Mouse (Mus musculus) intestine, embryonic 15.5 days (tissue): ENCODE results near the gene Egfem1. TPM values are rescaled to one million over a fixed set of nuclear protein-coding genes. Genes with fewer than 3 reads are reported as not detected.

Experiments used
- ATAC-seq: fragments of 200-750 bp; cut with Nextera tagmentation; 2 replicates; pipeline ENCODE4 v1.8.0; 2017; ENCODE audit warnings: moderate TSS enrichment, moderate library complexity
- H3K27ac ChIP-seq: fragments of 300-500 bp; sonication (generic); 2 replicates; pipeline ENCODE4 v1.5.1; 2015; ENCODE audit warnings: mild to moderate bottlenecking, inconsistent platforms
- H3K27me3 ChIP-seq: fragments of 300-500 bp; sonication (generic); replicated peaks from 2 replicates; pipeline ENCODE4 v1.6.1; 2015; ENCODE audit warnings: inconsistent platforms
- H3K36me3 ChIP-seq: fragments of 300-500 bp; sonication (generic); 2 replicates; pipeline ENCODE4 v1.6.1; 2015; ENCODE audit warnings: inconsistent platforms
- H3K4me1 ChIP-seq: fragments of 300-500 bp; sonication (generic); replicated peaks from 2 replicates; pipeline ENCODE4 v1.6.1; 2015; ENCODE audit warnings: inconsistent platforms
- H3K4me2 ChIP-seq: fragments of 300-500 bp; sonication (generic); replicated peaks from 2 replicates; pipeline ENCODE4 v1.6.1; 2015; ENCODE audit warnings: mild to moderate bottlenecking, inconsistent platforms
- H3K4me3 ChIP-seq: fragments of 300-500 bp; sonication (generic); replicated peaks from 2 replicates; pipeline ENCODE4 v1.5.1; 2015; ENCODE audit warnings: inconsistent platforms
- H3K9ac ChIP-seq: fragments of 300-500 bp; sonication (generic); 2 replicates; pipeline ENCODE4 v1.6.1; 2015; ENCODE audit warnings: inconsistent platforms
- H3K9me3 ChIP-seq: fragments of 300-500 bp; sonication (generic); 2 replicates; pipeline ENCODE4 v1.6.1; 2016; ENCODE audit warnings: inconsistent platforms
- WGBS: fragments of 180-500 bp; shearing (Covaris S2); methylation state at CpG from one replicate; pipeline ENCODE4 v1.1.7; 2015; 5-methylcytosine and 5-hydroxymethylcytosine counted together
- polyA plus RNA-seq: library from polyadenylated mRNA; unstranded; fragments of >200 nt; fragmentation: Nextera tagmentation; extraction: Ambion mirVana; gene quantifications from 2 replicates; pipeline ENCODE4 v1.2.1, GENCODE M21; 2015

Gene Egfem1
- polyA plus RNA-seq, 1 experiment from 2014 or later = 0.30 TPM

DNA sequence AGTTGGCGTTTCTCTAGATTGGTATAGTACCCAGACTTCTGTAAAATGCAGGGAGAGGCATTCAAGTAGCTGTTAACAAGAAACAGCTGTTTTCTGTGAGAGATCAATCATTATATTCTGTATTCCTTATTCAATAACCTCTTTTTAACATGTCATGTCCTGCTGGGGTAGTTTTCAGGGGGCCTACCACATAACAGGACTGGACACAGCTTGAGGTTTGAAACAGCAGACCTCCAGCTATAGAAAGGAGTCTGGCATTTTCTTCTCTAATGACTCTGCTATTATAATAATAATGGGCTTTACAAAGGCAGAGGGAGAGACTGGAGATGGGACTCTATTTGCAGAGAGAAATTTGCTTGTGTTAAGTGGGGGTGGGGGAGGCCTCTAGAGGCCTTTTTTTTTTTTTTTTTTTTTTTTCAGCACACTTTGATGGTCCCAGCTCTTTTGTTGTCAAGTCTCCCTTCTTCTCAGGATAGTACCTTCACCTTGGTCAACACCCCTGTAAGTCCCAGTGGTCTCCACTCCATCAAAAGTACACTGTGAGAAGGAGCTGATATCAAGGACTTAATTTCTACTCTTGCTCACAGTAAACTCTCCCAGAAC lies 459.8 kb downstream of the Egfem1 start:
- Histone ChIP-seq H3K36me3 (no peaks in the 10 kb centered on the region), H3K9ac (no peak overlapping the region), H3K27ac (no peak overlapping the region), H3K27me3 (no peaks in the 10 kb centered on the region), H3K4me1 (no peaks in the 10 kb centered on the region), H3K9me3 (no peaks in the 10 kb centered on the region), H3K4me2 (no peak overlapping the region), H3K4me3 (no peak overlapping the region)
- 63% methylated on average over 1 of the region's 1 CpGs for WGBS
- ATAC-seq = no peak

DNA sequence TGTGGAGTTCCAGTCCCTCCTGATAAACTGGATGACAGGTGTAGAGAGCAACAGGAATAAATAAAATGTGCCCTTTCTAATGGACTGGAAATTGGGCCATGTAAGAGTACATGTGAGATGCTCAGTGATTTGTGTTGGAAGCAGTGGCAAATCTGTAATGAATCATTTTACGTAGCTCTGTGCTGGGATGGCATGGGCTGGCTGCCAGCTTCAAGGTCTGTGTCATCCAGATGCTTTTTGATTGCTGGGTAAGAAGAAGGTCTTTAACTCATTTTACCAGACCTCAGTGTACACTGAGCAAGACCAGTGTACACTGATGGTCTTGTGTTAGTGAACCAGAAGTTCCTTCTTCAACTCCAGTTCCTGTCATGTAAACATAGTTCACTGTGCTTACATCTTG lies 462.2 kb downstream of the Egfem1 start:
- 54% methylated on average over 1 of the region's 1 CpGs for WGBS
- no peak overlapping the region for H3K4me2 ChIP-seq
- H3K9me3 ChIP-seq = no peaks in the 10 kb centered on the region
- H3K4me3 ChIP-seq = no peak overlapping the region
- H3K36me3 ChIP-seq = no peaks in the 10 kb centered on the region
- no peak overlapping the region for H3K9ac ChIP-seq
- no peak for ATAC-seq
- H3K4me1 ChIP-seq = no peaks in the 10 kb centered on the region
- no peak overlapping the region for H3K27ac ChIP-seq
- H3K27me3 ChIP-seq = no peaks in the 10 kb centered on the region

DNA sequence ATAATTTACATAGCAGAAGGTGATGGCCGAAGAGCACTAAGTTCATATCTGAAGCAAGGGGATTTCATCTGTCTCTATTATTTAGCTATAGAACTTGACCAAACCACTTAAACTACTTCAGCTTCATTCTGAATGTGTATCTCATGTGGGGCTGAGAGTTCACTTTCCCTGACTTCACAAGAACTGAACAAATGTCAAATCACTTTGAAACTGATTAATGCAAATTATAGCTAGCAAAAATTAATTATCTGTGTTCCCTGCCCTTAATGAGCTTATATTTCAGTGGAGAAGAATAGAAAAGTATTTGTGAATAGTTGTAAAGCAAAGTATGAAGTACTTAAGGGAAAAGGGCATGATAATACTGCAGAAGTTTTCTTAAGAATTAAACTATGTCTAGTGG lies 481.3 kb downstream of the Egfem1 start:
- Histone ChIP-seq H3K9me3 (no peaks in the 10 kb centered on the region), H3K27ac (no peak overlapping the region), H3K36me3 (no peaks in the 10 kb centered on the region), H3K4me3 (no peak overlapping the region), H3K9ac (no peak overlapping the region), H3K4me1 (no peaks in the 10 kb centered on the region), H3K27me3 (no peaks in the 10 kb centered on the region), H3K4me2 (no peak overlapping the region)
- ATAC-seq = no peak
- WGBS = 90% methylated on average over 1 of the region's 1 CpGs

DNA sequence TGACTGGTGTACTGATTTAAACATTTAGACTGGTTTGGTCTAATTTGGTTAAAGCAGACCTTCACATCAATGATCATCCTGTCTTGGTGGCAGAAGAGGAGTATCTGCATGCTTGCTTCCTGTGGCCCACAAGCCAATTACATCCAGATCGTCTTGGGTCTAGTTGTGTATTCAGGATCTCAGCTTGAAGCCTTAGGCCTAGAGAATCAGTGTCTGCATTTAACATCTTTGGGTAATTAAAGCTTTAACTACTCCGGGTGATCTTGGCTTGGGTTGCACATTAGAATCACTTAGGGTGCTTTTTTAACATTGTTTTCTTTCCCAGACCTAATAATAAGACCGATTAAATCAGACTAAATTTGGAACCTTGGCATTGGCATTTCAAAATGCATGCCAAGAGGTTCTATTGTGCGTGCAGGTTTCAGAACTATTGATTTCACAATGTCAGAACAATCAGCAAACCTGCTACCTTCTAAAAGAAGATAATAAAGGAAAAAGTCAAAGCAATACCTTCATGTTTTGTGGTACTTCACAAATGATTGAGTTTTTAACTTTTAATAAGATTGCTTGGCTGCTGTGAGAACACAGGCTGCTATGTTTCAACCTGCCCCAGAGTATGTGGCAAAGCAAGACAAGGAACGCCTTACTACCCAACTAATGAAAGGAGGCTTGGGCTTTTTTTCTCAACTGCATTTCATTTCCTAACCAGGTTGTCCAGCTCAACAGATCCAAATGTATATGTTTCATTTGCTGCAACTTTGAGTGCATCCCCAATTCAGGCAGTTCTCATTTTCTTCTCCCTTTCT lies 496.4 kb downstream of the Egfem1 start:
- H3K4me2 ChIP-seq = no peak overlapping the region
- WGBS = 79% methylated on average over 5 of the region's 5 CpGs
- ATAC-seq = no peak
- no peaks in the 10 kb centered on the region for H3K27me3 ChIP-seq
- H3K4me3 ChIP-seq = no peak overlapping the region
- H3K9ac ChIP-seq = no peak overlapping the region
- no peaks in the 10 kb centered on the region for H3K4me1 ChIP-seq
- H3K36me3 ChIP-seq = no peaks in the 10 kb centered on the region
- H3K27ac ChIP-seq = no peak overlapping the region
- no peaks in the 10 kb centered on the region for H3K9me3 ChIP-seq

DNA sequence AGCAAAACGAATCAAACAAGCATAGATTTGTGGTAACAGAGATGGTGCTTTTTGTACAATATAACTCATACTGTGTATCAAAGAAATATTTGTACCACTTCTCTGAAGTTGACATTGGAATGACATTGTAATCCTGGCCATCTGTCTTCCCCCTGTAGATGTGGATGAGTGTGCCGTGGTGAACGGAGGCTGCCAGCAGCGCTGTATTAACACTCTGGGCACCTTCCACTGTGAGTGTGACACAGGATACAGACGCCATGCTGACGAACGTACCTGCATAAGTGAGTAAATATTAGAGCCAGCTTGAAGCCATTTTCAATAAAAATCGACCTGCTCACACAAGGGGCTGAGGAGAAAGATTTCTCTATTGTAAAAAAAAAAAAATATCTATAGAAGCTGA lies 500.9 kb downstream of the Egfem1 start:
- H3K4me1 ChIP-seq = no peaks in the 10 kb centered on the region
- no peak overlapping the region for H3K4me3 ChIP-seq
- no peaks in the 10 kb centered on the region for H3K36me3 ChIP-seq
- no peak overlapping the region for H3K9ac ChIP-seq
- 55% methylated on average over 8 of the region's 8 CpGs for WGBS
- no peak for ATAC-seq
- no peaks in the 10 kb centered on the region for H3K9me3 ChIP-seq
- H3K4me2 ChIP-seq = no peak overlapping the region
- no peak overlapping the region for H3K27ac ChIP-seq
- no peaks in the 10 kb centered on the region for H3K27me3 ChIP-seq

DNA sequence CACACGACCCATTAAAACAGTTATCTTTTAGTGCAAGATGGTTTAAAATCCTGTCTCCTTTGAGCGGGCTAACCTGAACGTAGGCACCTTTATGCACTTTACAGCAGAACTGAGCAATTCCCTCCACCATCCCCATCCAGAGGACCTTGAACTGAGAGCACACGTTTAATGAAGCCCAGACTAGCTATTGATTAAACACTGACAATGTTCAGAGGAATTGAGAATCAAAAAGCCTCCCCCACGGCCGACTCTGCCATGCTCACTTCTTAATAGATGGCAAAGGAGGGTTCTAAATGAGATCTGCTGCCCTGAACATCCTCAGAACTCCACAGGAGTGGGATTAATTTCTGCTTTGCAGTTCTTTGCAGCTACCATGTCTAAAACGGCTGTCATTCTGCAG lies 520.3 kb downstream of the Egfem1 start:
- Histone ChIP-seq H3K9ac (no peak overlapping the region), H3K27me3 (no peaks in the 10 kb centered on the region), H3K27ac (no peak overlapping the region), H3K4me2 (no peak overlapping the region), H3K36me3 (no peaks in the 10 kb centered on the region), H3K4me1 (no peaks in the 10 kb centered on the region), H3K4me3 (no peak overlapping the region), H3K9me3 (no peaks in the 10 kb centered on the region)
- no peak for ATAC-seq
- whole genome bisulfite sequencing = 72% methylated on average over 7 of the region's 7 CpGs

DNA sequence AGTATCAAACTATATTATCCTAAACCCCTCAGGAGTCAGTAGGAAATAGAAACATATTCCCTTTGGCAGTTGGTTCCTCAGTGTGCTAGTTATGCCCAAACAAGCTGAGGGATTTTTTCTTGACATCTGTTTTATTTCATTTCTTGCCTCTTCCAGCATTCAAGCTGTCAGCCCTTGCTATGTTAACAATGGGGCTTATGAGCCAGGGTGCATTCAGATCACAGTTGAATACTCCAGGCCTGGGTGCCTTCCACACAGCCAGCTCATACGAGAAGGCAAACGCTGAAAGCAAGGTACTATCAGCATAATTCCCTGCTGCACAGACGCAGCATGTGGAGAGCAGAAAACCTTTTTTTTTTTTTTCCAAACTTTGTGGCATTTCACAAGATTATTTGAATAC lies 526.9 kb downstream of the Egfem1 start:
- WGBS = 41% methylated on average over 3 of the region's 3 CpGs
- no peak overlapping the region for H3K4me2 ChIP-seq
- ATAC-seq = no peak
- no peak overlapping the region for H3K4me3 ChIP-seq
- H3K27me3 ChIP-seq = no peaks in the 10 kb centered on the region
- no peaks in the 10 kb centered on the region for H3K9me3 ChIP-seq
- no peaks in the 10 kb centered on the region for H3K4me1 ChIP-seq
- no peaks in the 10 kb centered on the region for H3K36me3 ChIP-seq
- H3K9ac ChIP-seq = no peak overlapping the region
- no peak overlapping the region for H3K27ac ChIP-seq

DNA sequence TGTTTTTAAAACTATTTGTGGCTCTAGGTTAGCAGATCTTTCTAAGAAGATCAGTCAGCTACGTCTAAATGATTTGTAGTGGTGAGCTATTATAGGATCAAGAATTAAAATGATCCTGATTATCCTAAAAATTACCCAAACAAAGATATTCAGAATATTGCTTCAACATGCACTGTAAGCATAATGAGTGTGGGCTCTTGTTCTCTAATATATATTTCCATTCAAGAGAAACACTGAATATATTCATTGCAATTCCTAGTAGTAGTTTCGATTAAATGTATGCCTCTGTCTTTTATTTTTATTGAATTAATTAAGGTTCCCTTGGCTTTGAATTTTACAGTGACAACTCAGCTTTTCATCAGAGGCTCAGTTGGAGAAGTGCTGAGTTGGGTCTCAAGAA lies 527.4 kb downstream of the Egfem1 start:
- no peak overlapping the region for H3K27ac ChIP-seq
- H3K4me3 ChIP-seq = no peak overlapping the region
- no peak for ATAC-seq
- no peaks in the 10 kb centered on the region for H3K36me3 ChIP-seq
- WGBS = 83% methylated on average over 2 of the region's 2 CpGs
- no peaks in the 10 kb centered on the region for H3K27me3 ChIP-seq
- H3K9ac ChIP-seq = no peak overlapping the region
- H3K4me2 ChIP-seq = no peak overlapping the region
- no peaks in the 10 kb centered on the region for H3K9me3 ChIP-seq
- H3K4me1 ChIP-seq = no peaks in the 10 kb centered on the region

DNA sequence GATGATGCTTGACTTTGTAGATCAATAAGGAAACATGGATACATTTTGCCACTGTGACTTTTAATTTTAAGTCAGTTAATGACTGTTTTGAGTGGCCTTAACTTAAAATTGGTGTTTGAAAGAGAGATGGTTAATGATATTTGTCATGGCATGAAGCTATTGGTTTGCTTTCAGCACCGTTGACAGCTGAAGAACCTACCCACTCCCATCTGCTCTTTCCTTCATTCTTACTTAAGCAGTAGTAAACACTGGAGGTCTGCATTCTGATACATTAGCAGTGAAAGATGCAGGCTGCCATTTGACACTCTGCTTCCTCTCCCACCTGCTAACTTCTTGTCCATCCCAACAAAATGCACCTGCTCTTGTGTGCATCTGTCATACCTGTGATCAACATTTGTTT lies 537.8 kb downstream of the Egfem1 start:
- no peak for ATAC-seq
- Histone ChIP-seq H3K27me3 (no peaks in the 10 kb centered on the region), H3K4me3 (no peak overlapping the region), H3K4me1 (no peaks in the 10 kb centered on the region), H3K36me3 (no peaks in the 10 kb centered on the region), H3K4me2 (no peak overlapping the region), H3K9me3 (no peaks in the 10 kb centered on the region), H3K9ac (no peak overlapping the region), H3K27ac (no peak overlapping the region)
- WGBS = 76% methylated on average over 1 of the region's 1 CpGs

DNA sequence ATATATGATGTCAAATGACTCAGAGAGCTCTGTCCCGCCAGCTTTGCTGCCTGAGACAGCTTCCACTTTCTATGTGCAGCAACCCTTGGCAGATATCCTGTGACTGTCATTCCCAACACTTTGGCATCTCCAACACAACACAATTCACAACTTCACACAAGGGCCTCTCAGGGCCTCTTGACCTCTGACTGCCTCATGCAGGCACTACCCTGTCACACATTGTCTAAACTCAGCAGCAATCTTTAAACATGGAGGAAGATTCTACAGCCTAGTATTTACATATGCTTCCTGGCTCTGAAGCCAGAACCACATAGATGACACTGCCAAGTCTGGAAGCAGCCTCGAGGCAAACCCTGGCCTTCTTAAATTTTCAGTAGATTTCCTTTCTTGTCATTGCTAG lies 558.0 kb downstream of the Egfem1 start:
- no peaks in the 10 kb centered on the region for H3K9me3 ChIP-seq
- no peak overlapping the region for H3K4me3 ChIP-seq
- no peak overlapping the region for H3K4me2 ChIP-seq
- no peaks in the 10 kb centered on the region for H3K4me1 ChIP-seq
- H3K27me3 ChIP-seq = no peaks in the 10 kb centered on the region
- H3K27ac ChIP-seq = no peak overlapping the region
- 58% methylated on average over 2 of the region's 2 CpGs for WGBS
- H3K9ac ChIP-seq = no peak overlapping the region
- H3K36me3 ChIP-seq = no peaks in the 10 kb centered on the region
- no peak for ATAC-seq

DNA sequence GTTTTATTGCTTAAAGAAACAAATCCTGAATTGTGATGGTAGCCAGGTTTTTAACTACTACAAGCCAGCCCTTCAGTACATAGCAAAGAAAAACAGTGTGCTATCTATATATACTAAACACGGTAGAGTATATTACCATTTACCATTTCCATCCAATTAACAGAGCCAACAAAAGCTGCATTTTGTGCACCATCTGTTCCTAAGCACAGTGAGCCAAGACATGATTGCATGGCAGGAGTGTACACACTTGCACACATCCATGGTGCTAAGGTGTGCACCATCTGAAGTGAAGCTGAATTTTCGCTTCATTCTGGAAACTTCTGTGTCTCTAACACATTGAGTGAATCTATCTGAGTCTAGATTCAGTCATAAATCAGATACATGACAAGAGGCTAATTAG lies 585.0 kb downstream of the Egfem1 start:
- no peaks in the 10 kb centered on the region for H3K9me3 ChIP-seq
- no peak overlapping the region for H3K4me2 ChIP-seq
- no peaks in the 10 kb centered on the region for H3K27me3 ChIP-seq
- WGBS = 80% methylated on average over 2 of the region's 2 CpGs
- no peaks in the 10 kb centered on the region for H3K4me1 ChIP-seq
- no peaks in the 10 kb centered on the region for H3K36me3 ChIP-seq
- no peak overlapping the region for H3K27ac ChIP-seq
- H3K9ac ChIP-seq = no peak overlapping the region
- H3K4me3 ChIP-seq = no peak overlapping the region
- no peak for ATAC-seq

DNA sequence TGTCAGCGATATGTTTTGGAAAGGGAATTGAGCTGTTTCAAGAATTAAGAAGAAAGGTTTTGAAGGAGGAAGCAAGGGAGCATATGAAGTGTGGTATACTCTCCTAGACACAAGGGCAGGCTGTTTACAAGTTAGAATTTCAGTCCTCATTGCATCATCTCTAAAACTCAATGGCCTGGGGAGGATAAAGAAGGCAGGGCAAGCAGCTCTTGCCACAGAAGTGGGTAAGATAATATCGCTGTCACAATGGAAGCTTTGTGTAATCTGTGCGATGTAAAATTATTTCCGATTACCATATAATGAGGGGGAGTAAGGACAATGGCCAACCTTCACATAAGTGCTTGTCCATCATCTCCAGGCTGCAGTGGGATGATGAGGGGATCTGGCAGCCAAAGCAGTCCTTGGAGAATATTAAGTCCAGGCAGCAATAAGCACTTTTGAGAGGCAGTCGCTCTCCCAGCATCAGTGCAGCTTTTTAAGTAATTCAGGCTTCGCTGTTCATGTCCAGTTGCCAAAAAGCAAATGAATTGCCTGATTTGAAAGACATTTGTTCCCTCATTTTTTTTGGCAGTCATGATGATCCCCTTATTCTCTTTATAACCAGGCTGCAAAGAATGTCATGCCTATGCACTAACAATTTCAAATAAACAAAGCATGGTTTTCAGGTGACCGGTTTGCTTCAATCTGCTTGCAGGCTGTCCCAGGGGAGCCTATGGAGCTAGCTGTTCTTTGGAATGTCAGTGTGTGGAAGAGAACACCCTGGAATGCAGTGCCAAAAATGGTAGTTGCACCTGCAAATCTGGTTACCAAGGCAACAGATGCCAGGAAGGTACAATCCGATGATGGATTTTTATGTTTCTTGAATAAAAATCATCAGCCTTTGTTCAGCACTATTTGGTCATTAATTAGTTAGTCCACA lies 607.8 kb downstream of the Egfem1 start:
- H3K27me3 ChIP-seq = no peaks in the 10 kb centered on the region
- WGBS = 84% methylated on average over 8 of the region's 8 CpGs
- H3K36me3 ChIP-seq = no peaks in the 10 kb centered on the region
- H3K4me1 ChIP-seq = no peaks in the 10 kb centered on the region
- no peak for ATAC-seq
- H3K4me3 ChIP-seq = no peak overlapping the region
- no peak overlapping the region for H3K27ac ChIP-seq
- H3K9ac ChIP-seq = no peak overlapping the region
- no peak overlapping the region for H3K4me2 ChIP-seq
- no peaks in the 10 kb centered on the region for H3K9me3 ChIP-seq
